In the genomic region with DNA sequence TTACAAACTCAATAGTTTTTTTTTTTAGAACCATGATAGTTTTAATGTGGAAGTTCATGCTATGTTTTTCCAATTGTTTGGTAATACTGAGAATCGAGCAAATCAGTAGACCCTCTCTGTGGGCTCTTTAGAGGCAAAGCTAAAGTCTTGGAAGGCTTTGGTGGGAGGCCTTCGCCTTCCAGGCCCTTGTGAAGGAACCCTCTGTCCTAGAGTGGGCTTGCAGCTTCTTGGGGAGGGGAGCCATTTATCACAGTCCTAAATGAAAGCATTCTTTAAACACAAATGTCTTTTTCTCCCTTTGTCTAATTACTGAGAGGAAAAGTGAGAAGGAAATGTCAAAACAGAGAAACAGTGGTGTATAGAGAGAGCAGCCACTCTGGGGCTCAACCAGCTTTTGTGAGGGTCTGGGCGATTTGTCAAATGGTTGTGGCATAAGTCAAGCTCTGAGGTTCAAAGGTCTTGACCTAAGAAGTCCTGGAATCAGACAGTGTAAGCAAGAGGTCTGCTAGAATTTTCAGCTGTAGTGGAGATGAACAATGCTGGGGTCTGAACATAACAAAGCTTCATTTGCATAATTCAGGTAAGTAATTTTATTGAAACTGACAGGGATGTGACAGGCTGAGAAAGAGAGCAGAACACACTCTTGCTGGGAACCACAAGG, we compare ENCODE assay signal across 11 mouse cellular contexts.
A peak's percentile ranks its signal among the peaks of the same experiment; 100 is the strongest.
DNase-seq lines count a peak whose midpoint lies in the region; ATAC-seq and TF ChIP-seq lines count a peak whose summit lies in the region.
"Had no signal": no experiment of that assay in that cellular context is flagged by ENCODE, and none has a peak within 500 bp of the region (broad histone marks: within the 10 kb centered on the region; RNA-seq: fewer than 3 reads in every experiment).

No protein-coding gene starts in this region.

- H3K9me3 ChIP-seq in forebrain, embryonic 10.5 days, result no peaks in the 10 kb centered on the region
- H3K9me3 ChIP-seq in forebrain, postnatal 0 days (ENCODE audit: low read length), result no peaks in the 10 kb centered on the region
- H3K9me3 ChIP-seq in hindbrain, embryonic 11.5 days (ENCODE audit: control insufficient read depth, low read length), result no peaks in the 10 kb centered on the region
- no peaks in the 10 kb centered on the region for H3K9me3 ChIP-seq in midbrain, embryonic 13.5 days

- H3K9ac ChIP-seq in forebrain, postnatal 0 days, result no peak overlapping the region
- H3K9ac ChIP-seq in hindbrain, embryonic 11.5 days (ENCODE audit: low read depth, low read length), result no peak overlapping the region
- H3K9ac ChIP-seq in midbrain, embryonic 13.5 days (replicated peaks), result no peak overlapping the region

- WGBS in forebrain, embryonic 10.5 days, result 8% methylated on average over 3 of the region's 3 CpGs
- 14% methylated on average over 3 of the region's 3 CpGs for WGBS in forebrain, postnatal 0 days
- 10% methylated on average over 3 of the region's 3 CpGs for WGBS in hindbrain, embryonic 11.5 days
- whole genome bisulfite sequencing in midbrain, embryonic 13.5 days, result 10% methylated on average over 3 of the region's 3 CpGs

- peak; percentile 31 for DNase-seq in forebrain, embryonic 10.5 days (ENCODE audit: extremely low spot score, low spot score)
- DNase-seq in forebrain, postnatal 0 days, result no peak
- DNase-seq in hindbrain, embryonic 11.5 days (ENCODE audit: low spot score), result peak; percentile 62
- peak; percentile 45 for DNase-seq in yolk sac, embryonic 10.5 days (ENCODE audit: low spot score)
- DNase-seq in testis, postnatal 10 days (ENCODE audit: low spot score), result no peak
- DNase-seq in ovary, adult 18-20 months (ENCODE audit: low spot score), result no peak
- DNase-seq in adrenal gland, postnatal 25 days, result no peak
- DNase-seq: adrenal gland, adult 2 months; kidney, adult 8-10 months had no signal

- H3K27me3 ChIP-seq in forebrain, embryonic 10.5 days (ENCODE audit: poor library complexity, severe bottlenecking), result no peaks in the 10 kb centered on the region
- H3K27me3 ChIP-seq in forebrain, postnatal 0 days (ENCODE audit: insufficient read depth, low read length), result no peaks in the 10 kb centered on the region
- H3K27me3 ChIP-seq in hindbrain, embryonic 11.5 days (ENCODE audit: control insufficient read depth, insufficient read depth, low read length), result no peaks in the 10 kb centered on the region
- no peaks in the 10 kb centered on the region for H3K27me3 ChIP-seq in midbrain, embryonic 13.5 days
- H3K27me3 ChIP-seq: Patski had no signal

- H3K27ac ChIP-seq in forebrain, embryonic 10.5 days, result peak overlapping the region; percentile 48; the same call in 1 of the 2 replicates
- no peak overlapping the region; the same call in 1 of the 2 replicates for H3K27ac ChIP-seq in forebrain, postnatal 0 days (ENCODE audit: low read depth, low read length)
- peak overlapping the region; percentile 49; the same call in 1 of the 2 replicates for H3K27ac ChIP-seq in hindbrain, embryonic 11.5 days (ENCODE audit: low read depth, low read length)
- 0 out of 2 replicates have a peak overlapping the region, but pooled peaks have one; percentile 16 for H3K27ac ChIP-seq in midbrain, embryonic 13.5 days

- H3K36me3 ChIP-seq in forebrain, embryonic 10.5 days (replicated peaks), result no peaks in the 10 kb centered on the region
- no peaks in the 10 kb centered on the region for H3K36me3 ChIP-seq in forebrain, postnatal 0 days (ENCODE audit: insufficient read depth)
- no peaks in the 10 kb centered on the region for H3K36me3 ChIP-seq in hindbrain, embryonic 11.5 days (ENCODE audit: control insufficient read depth, insufficient read depth, low read length)
- H3K36me3 ChIP-seq in midbrain, embryonic 13.5 days, result no peaks in the 10 kb centered on the region

- H3K4me2 ChIP-seq in forebrain, postnatal 0 days (ENCODE audit: low read depth), result no peak overlapping the region
- no peak overlapping the region for H3K4me2 ChIP-seq in hindbrain, embryonic 11.5 days (replicated peaks; ENCODE audit: low read depth, low read length)
- no peak overlapping the region for H3K4me2 ChIP-seq in midbrain, embryonic 13.5 days (replicated peaks)

- no peak for ATAC-seq in forebrain, postnatal 0 days
- ATAC-seq in hindbrain, embryonic 11.5 days (ENCODE audit: low FRiP score), result peak; percentile 78
- peak; percentile 43 for ATAC-seq in midbrain, embryonic 13.5 days
- ATAC-seq: Patski had no signal

- H3K4me1 ChIP-seq in forebrain, embryonic 10.5 days, result peaks cover 40% of the 10 kb centered on the region
- peaks cover 11% of the 10 kb centered on the region; the same call in 1 of the 2 replicates for H3K4me1 ChIP-seq in forebrain, postnatal 0 days (ENCODE audit: insufficient read depth)
- no peaks in the 10 kb centered on the region for H3K4me1 ChIP-seq in hindbrain, embryonic 11.5 days (replicated peaks; ENCODE audit: control insufficient read depth, insufficient read depth, low read length)
- peaks cover 21% of the 10 kb centered on the region for H3K4me1 ChIP-seq in midbrain, embryonic 13.5 days (replicated peaks)

- no peak overlapping the region for H3K4me3 ChIP-seq in forebrain, embryonic 10.5 days
- H3K4me3 ChIP-seq in forebrain, postnatal 0 days (ENCODE audit: low read depth, low read length), result no peak overlapping the region
- no peak overlapping the region for H3K4me3 ChIP-seq in hindbrain, embryonic 11.5 days (ENCODE audit: low read depth, low read length)
- H3K4me3 ChIP-seq in midbrain, embryonic 13.5 days (replicated peaks), result no peak overlapping the region

- no peak for TF ChIP-seq CTCF in forebrain, postnatal 0 days (IDR thresholded peaks at IDR 0.05; ENCODE audit: low read depth)

Comparison
In these comparisons a context has a peak if more than half of its experiments do, and no peak if none do; other contexts are left out.
1. DNase-seq: peak in forebrain, embryonic 10.5 days (single experiment), hindbrain, embryonic 11.5 days (single experiment) and yolk sac, embryonic 10.5 days (single experiment); none in forebrain, postnatal 0 days (single experiment), testis, postnatal 10 days (single experiment), ovary, adult 18-20 months (single experiment) and adrenal gland, postnatal 25 days (single experiment).